Mouse (Mus musculus): ENCODE measurements around the gene Tm4sf1. TPM values are rescaled to one million over a fixed set of nuclear protein-coding genes. Genes with fewer than 3 reads are reported as not detected.
A peak's percentile ranks its signal among the peaks of the same experiment; 100 is the strongest.

Gene Tm4sf1
- polyA plus RNA-seq, 1 experiment from 2014 or later = 68.3 TPM

DNA sequence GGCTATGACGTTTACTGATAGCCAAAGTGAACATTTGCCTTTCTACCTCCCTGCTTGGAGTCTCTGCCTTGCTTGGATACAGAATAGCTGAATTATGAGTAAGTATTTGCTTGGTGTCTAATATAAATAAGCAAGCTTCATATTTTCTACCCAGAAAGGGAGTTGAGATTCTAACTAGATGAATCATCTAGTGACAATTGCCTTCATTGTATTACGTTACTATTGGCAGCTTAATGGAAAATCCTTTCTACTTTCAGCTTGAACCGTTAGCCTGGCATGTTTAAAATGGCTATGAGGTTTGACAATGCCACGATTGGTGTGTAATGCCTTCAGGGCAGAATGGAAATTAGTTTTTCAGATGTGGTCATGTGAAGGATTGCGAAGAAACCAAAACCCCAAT is 2.7 kb upstream of the Tm4sf1 start:
- no peak for ATAC-seq
- H3K4me3 ChIP-seq (ENCODE audit: low read length) = no peak overlapping the region
- H3K27ac ChIP-seq (ENCODE audit: low read length) = no peak overlapping the region
- H3K27me3 ChIP-seq (replicated peaks; ENCODE audit: control insufficient read depth, insufficient read depth, low read length) = no peaks in the 10 kb centered on the region
- no peaks in the 10 kb centered on the region for H3K9me3 ChIP-seq (ENCODE audit: control insufficient read depth, low read length)
- H3K4me1 ChIP-seq (ENCODE audit: control insufficient read depth, insufficient read depth, low read length) = 0 out of 2 replicates have a peak, but pooled peaks cover 2% of the 10 kb centered on the region
- no peak overlapping the region for H3K4me2 ChIP-seq (ENCODE audit: low read depth, low read length)
- no peak overlapping the region for H3K9ac ChIP-seq (ENCODE audit: low read depth, low read length)
- H3K36me3 ChIP-seq (ENCODE audit: control insufficient read depth, insufficient read depth, low read length) = no peaks in the 10 kb centered on the region
- 68% methylated on average over 5 of the region's 5 CpGs for WGBS

GRCm38 (mm10) chr3:57304050-57304449 is 2.3 kb upstream of the Tm4sf1 start:
- H3K9ac ChIP-seq (ENCODE audit: low read depth, low read length) = no peak overlapping the region
- H3K4me3 ChIP-seq (ENCODE audit: low read length) = no peak overlapping the region
- 0 out of 2 replicates have a peak, but pooled peaks cover 2% of the 10 kb centered on the region for H3K4me1 ChIP-seq (ENCODE audit: control insufficient read depth, insufficient read depth, low read length)
- 61% methylated on average over 4 of the region's 4 CpGs for WGBS
- ATAC-seq = no peak
- H3K27ac ChIP-seq (ENCODE audit: low read length) = no peak overlapping the region
- H3K4me2 ChIP-seq (ENCODE audit: low read depth, low read length) = no peak overlapping the region
- H3K9me3 ChIP-seq (ENCODE audit: control insufficient read depth, low read length) = no peaks in the 10 kb centered on the region
- no peaks in the 10 kb centered on the region for H3K36me3 ChIP-seq (ENCODE audit: control insufficient read depth, insufficient read depth, low read length)
- H3K27me3 ChIP-seq (replicated peaks; ENCODE audit: control insufficient read depth, insufficient read depth, low read length) = no peaks in the 10 kb centered on the region

GRCm38 (mm10) chr3:57303486-57303885 is 1.7 kb upstream of the Tm4sf1 start:
- no peak overlapping the region for H3K9ac ChIP-seq (ENCODE audit: low read depth, low read length)
- no peak overlapping the region for H3K4me2 ChIP-seq (ENCODE audit: low read depth, low read length)
- no peaks in the 10 kb centered on the region for H3K27me3 ChIP-seq (replicated peaks; ENCODE audit: control insufficient read depth, insufficient read depth, low read length)
- H3K27ac ChIP-seq (ENCODE audit: low read length) = no peak overlapping the region
- no peak overlapping the region for H3K4me3 ChIP-seq (ENCODE audit: low read length)
- H3K36me3 ChIP-seq (ENCODE audit: control insufficient read depth, insufficient read depth, low read length) = no peaks in the 10 kb centered on the region
- WGBS = 76% methylated on average over 3 of the region's 3 CpGs
- 0 out of 2 replicates have a peak, but pooled peaks cover 2% of the 10 kb centered on the region for H3K4me1 ChIP-seq (ENCODE audit: control insufficient read depth, insufficient read depth, low read length)
- no peak for ATAC-seq
- H3K9me3 ChIP-seq (ENCODE audit: control insufficient read depth, low read length) = no peaks in the 10 kb centered on the region

DNA sequence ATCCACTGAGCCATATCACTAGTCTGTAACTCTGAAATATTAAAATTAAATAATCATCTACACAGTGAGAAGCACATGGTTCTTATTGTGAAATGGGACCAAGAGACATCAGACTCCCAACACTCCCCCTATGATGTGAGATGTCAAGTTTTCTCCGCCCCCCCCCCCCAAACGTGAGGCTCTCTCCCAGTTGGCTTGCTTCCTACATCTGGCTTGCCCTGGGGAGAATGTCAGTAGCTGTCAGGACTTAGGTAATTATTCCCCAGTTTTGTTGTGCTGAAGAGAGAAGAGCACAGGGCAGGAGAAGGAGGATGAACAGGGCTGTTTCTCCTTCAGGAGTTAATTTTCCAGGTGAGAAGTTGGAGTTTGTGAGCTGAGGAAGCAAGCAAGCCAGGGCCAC is 1.1 kb upstream of the Tm4sf1 start:
- Histone ChIP-seq H3K4me1 (ENCODE audit: control insufficient read depth, insufficient read depth, low read length) (0 out of 2 replicates have a peak, but pooled peaks cover 2% of the 10 kb centered on the region), H3K27ac (ENCODE audit: low read length) (no peak overlapping the region), H3K9me3 (ENCODE audit: control insufficient read depth, low read length) (no peaks in the 10 kb centered on the region), H3K27me3 (replicated peaks; ENCODE audit: control insufficient read depth, insufficient read depth, low read length) (no peaks in the 10 kb centered on the region), H3K9ac (ENCODE audit: low read depth, low read length) (no peak overlapping the region), H3K4me3 (ENCODE audit: low read length) (no peak overlapping the region), H3K4me2 (ENCODE audit: low read depth, low read length) (no peak overlapping the region), H3K36me3 (ENCODE audit: control insufficient read depth, insufficient read depth, low read length) (no peaks in the 10 kb centered on the region)
- 58% methylated on average over 2 of the region's 2 CpGs for WGBS
- ATAC-seq = no peak

DNA sequence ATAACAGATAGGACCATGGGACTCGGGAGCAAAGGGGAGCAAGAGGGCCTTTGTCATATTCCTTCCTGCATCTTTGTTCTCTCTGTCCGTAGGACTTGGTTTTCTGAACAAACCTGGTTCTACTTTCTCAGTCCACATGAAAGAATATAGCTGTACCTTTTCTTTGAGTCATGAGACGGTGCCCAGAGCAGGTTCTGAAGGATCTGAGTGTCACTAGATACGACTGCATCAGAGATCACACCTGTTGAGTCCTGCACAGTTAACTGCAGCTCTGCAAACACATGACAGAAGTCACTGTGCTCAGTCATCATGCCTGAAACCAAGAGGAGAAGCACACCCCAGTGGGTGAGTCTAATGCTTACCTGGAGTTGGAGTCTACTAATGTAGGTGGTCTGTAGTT is 422 bp downstream of the Tm4sf1 start:
- Histone ChIP-seq H3K4me3 (ENCODE audit: low read length) (no peak overlapping the region), H3K9ac (ENCODE audit: low read depth, low read length) (no peak overlapping the region), H3K27ac (ENCODE audit: low read length) (no peak overlapping the region), H3K9me3 (ENCODE audit: control insufficient read depth, low read length) (no peaks in the 10 kb centered on the region), H3K4me2 (ENCODE audit: low read depth, low read length) (no peak overlapping the region), H3K27me3 (replicated peaks; ENCODE audit: control insufficient read depth, insufficient read depth, low read length) (no peaks in the 10 kb centered on the region), H3K4me1 (ENCODE audit: control insufficient read depth, insufficient read depth, low read length) (0 out of 2 replicates have a peak, but pooled peaks cover 2% of the 10 kb centered on the region), H3K36me3 (ENCODE audit: control insufficient read depth, insufficient read depth, low read length) (no peaks in the 10 kb centered on the region)
- no peak for ATAC-seq
- 82% methylated on average over 4 of the region's 4 CpGs for WGBS

GRCm38 (mm10) chr3:57297991-57298390 is 3.8 kb downstream of the Tm4sf1 start:
- 86% methylated on average over 2 of the region's 2 CpGs for WGBS
- peaks cover 5% of the 10 kb centered on the region; the same call in 1 of the 2 replicates for H3K4me1 ChIP-seq (ENCODE audit: control insufficient read depth, insufficient read depth, low read length)
- H3K9ac ChIP-seq (ENCODE audit: low read depth, low read length) = no peak overlapping the region
- H3K4me3 ChIP-seq (ENCODE audit: low read length) = no peak overlapping the region
- H3K27me3 ChIP-seq (replicated peaks; ENCODE audit: control insufficient read depth, insufficient read depth, low read length) = no peaks in the 10 kb centered on the region
- H3K4me2 ChIP-seq (ENCODE audit: low read depth, low read length) = no peak overlapping the region
- H3K9me3 ChIP-seq (ENCODE audit: control insufficient read depth, low read length) = no peaks in the 10 kb centered on the region
- ATAC-seq = no peak
- no peaks in the 10 kb centered on the region for H3K36me3 ChIP-seq (ENCODE audit: control insufficient read depth, insufficient read depth, low read length)
- H3K27ac ChIP-seq (ENCODE audit: low read length) = no peak overlapping the region

DNA sequence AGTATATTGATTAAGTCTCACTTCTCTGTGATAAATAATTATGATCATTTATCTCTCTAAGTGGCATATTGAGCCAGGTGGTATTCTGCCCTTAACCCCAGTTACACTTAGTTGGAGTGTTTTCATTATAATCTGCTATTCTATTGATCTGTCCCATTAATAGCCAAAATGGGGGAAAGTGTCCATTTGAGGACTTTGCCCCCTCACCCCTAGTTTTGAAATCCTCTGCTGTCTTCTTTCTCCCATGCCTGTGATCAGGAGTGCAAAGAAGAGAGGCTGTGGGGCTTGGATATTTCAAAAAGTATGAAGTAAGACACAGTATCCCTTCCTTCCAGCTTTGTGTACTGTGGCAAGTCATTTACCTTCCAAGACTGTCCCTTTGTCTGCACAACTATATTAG is 5.2 kb downstream of the Tm4sf1 start:
- H3K4me2 ChIP-seq (ENCODE audit: low read depth, low read length) = no peak overlapping the region
- H3K36me3 ChIP-seq (ENCODE audit: control insufficient read depth, insufficient read depth, low read length) = no peaks in the 10 kb centered on the region
- no peak overlapping the region for H3K9ac ChIP-seq (ENCODE audit: low read depth, low read length)
- H3K4me3 ChIP-seq (ENCODE audit: low read length) = no peak overlapping the region
- peaks cover 5% of the 10 kb centered on the region; the same call in 1 of the 2 replicates for H3K4me1 ChIP-seq (ENCODE audit: control insufficient read depth, insufficient read depth, low read length)
- H3K27ac ChIP-seq (ENCODE audit: low read length) = no peak overlapping the region
- no peaks in the 10 kb centered on the region for H3K9me3 ChIP-seq (ENCODE audit: control insufficient read depth, low read length)
- no peak for ATAC-seq
- H3K27me3 ChIP-seq (replicated peaks; ENCODE audit: control insufficient read depth, insufficient read depth, low read length) = no peaks in the 10 kb centered on the region

- peak overlapping the region; percentile 57 for H3K27ac ChIP-seq (ENCODE audit: low read length)
- WGBS = 60% methylated on average over 4 of the region's 4 CpGs
- no peak overlapping the region for H3K9ac ChIP-seq (ENCODE audit: low read depth, low read length)
- no peak overlapping the region for H3K4me3 ChIP-seq (ENCODE audit: low read length)
- no peak overlapping the region for H3K4me2 ChIP-seq (ENCODE audit: low read depth, low read length)
- H3K27me3 ChIP-seq (replicated peaks; ENCODE audit: control insufficient read depth, insufficient read depth, low read length) = no peaks in the 10 kb centered on the region
- no peak for ATAC-seq
- no peaks in the 10 kb centered on the region for H3K9me3 ChIP-seq (ENCODE audit: control insufficient read depth, low read length)
- H3K36me3 ChIP-seq (ENCODE audit: control insufficient read depth, insufficient read depth, low read length) = no peaks in the 10 kb centered on the region
- H3K4me1 ChIP-seq (ENCODE audit: control insufficient read depth, insufficient read depth, low read length) = peaks cover 5% of the 10 kb centered on the region; the same call in 1 of the 2 replicates
Observed at GRCm38 (mm10) chr3:57295631-57296030, 6.2 kb downstream of the Tm4sf1 start.

- H3K4me1 ChIP-seq (ENCODE audit: control insufficient read depth, insufficient read depth, low read length) = peaks cover 5% of the 10 kb centered on the region; the same call in 1 of the 2 replicates
- 55% methylated on average over 21 of the region's 21 CpGs for whole genome bisulfite sequencing
- peak overlapping the region; percentile 20 for H3K4me3 ChIP-seq (ENCODE audit: low read length)
- H3K4me2 ChIP-seq (ENCODE audit: low read depth, low read length) = no peak overlapping the region
- H3K9ac ChIP-seq (ENCODE audit: low read depth, low read length) = no peak overlapping the region
- H3K36me3 ChIP-seq (ENCODE audit: control insufficient read depth, insufficient read depth, low read length) = no peaks in the 10 kb centered on the region
- H3K27me3 ChIP-seq (replicated peaks; ENCODE audit: control insufficient read depth, insufficient read depth, low read length) = no peaks in the 10 kb centered on the region
- peak; percentile 68 for ATAC-seq
- H3K9me3 ChIP-seq (ENCODE audit: control insufficient read depth, low read length) = no peaks in the 10 kb centered on the region
- peak overlapping the region; percentile 57 for H3K27ac ChIP-seq (ENCODE audit: low read length)
Observed at GRCm38 (mm10) chr3:57294742-57295525, 6.9 kb downstream of the Tm4sf1 start.
